Mouse (Mus musculus): ENCODE measurements at regions not wholly inside any gene's neighbourhood (a gene's known extent, or its start where the extent isn't known, plus 50 kb on each side); places are given as distances from the start of the nearest gene placed in this dataset.
"Not testable (repeated sequence)": the region's sequence is repeated elsewhere in the genome, so short reads cannot be mapped to it uniquely, and the experiment has no call there.

- no peak for DNase-seq (ENCODE audit: low spot score)
Observed at GRCm38 (mm10) chr9:9606322-9606721, 367.4 kb upstream of the Arhgap42 start.

- no peak for DNase-seq (ENCODE audit: low spot score)
Observed at GRCm38 (mm10) chr9:9591263-9591662, 352.4 kb upstream of the Arhgap42 start.

GRCm38 (mm10) chr9:9583011-9583605 lies 344.2 kb upstream of the Arhgap42 start:
- DNase-seq (ENCODE audit: low spot score), result no peak

DNA sequence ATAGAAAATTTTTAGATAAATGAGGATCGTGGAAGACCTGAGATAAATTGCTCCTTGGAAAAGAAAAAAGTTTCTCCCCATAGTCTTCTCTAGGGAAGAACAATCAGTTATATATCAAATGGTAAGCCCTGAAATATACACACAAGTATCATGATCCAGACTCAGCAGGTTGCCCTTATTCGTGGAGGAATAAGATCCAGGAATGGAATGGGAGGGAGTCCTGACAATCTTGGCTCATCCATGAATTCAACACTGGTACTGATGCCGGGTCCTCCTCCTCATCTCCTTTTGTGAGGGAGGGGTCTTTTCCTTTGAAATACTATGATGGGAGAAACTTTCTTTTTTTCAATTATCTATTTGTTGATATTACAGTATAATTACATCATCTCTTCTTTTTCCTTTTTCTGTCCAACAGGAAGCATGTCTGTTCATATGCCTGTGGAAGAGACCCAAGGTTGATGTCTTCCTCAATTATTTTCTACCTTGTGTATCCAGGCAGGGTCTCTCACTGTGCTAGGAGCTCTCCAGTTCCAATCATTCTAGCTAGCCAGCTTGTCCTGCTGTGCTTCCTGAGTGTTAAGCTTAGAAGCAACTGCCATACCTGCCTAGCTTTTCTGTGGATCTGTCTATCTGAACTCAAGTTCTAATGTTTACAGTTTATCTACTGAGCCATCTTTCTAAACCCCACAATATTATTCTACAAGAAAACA lies 343.6 kb upstream of the Arhgap42 start:
- no peak for DNase-seq (ENCODE audit: low spot score)

DNA sequence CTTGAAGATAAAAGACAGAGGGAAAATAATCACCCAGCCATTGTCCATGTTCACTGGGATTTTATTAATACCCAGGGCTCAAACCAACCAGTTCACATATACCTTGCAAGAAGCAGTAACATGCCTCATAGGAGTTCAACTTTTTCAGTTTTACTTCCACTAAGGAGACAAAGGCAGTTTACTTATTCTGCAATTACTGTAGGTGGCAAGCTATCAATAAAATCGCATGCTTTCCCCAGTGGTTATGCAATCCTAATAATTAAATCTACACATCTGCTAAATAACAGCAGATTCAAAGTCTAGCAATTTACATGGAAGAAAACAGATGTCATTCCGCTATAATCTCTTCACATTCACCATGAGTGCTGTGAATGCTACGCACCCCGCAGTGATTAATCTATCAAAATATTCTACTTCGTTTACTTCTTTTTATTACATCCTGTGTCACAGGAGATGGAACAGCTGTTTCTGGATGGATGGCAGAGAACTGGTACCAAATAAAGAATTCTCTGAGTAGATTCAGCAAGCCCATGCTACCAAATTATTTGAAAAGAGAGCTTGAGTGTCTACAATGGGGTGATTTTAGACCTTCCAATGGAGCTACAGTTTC lies 329.2 kb upstream of the Arhgap42 start:
- no peak for DNase-seq (ENCODE audit: low spot score)

- DNase-seq (ENCODE audit: low spot score), result no peak
Observed at GRCm38 (mm10) chr9:9564551-9564950, 325.6 kb upstream of the Arhgap42 start.

DNA sequence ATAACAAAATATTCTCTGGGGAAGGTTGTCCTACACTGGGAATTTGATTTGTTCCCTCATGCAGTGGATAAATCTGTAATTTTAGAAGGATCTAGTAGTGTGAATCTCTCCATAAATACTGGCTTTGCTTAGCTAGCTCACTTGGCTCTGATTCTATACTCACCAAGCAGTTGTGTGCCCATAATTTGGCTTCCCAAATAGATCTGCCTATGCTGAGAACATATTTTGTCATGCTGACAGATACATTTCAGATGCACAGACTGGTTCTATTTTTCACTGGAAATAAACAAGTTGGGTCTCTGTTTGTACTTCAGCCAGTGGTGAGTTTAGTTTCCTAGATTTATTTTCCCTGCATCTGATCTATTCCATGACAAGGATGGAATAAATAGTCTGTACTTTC lies 309.8 kb upstream of the Arhgap42 start:
- no peak for DNase-seq (ENCODE audit: low spot score)

DNA sequence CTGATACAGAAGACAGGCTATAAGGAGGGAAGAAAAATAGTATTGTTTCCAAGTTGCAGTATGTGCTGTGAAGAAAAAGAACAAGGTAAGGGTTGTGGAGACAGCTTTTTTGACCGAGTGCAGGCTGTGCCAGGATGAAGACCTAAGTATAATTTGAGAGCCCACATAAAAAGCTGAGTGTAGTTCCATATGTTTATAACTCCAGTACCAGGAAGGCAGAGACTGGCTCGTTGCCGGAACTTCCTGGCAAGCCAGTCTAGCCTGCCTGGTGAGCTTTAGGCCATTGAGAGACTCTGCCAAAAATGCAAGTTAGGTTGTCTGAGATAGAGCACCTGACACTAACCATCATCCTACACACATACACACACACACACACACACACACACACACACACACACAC lies 308.7 kb upstream of the Arhgap42 start:
- no peak for DNase-seq (ENCODE audit: low spot score)

DNA sequence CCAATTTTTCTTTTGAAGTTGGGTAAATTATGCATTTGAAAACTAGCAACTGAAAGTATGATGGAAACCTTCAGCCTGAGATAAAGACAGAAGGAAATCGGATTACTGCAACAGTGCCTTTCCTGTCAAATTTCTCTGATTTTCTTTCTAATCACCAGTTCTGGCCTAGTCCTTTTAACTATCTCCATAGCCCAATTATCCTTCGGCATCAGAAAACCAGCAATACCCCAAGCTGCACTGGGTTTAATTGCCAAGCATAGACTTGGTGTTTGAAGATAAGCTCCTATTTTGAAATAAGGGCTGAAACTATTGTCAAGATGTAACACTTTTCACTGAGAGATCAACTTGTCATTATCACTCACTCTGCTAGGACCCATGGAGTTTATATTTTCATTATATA lies 308.2 kb upstream of the Arhgap42 start:
- DNase-seq (ENCODE audit: low spot score), result no peak

DNA sequence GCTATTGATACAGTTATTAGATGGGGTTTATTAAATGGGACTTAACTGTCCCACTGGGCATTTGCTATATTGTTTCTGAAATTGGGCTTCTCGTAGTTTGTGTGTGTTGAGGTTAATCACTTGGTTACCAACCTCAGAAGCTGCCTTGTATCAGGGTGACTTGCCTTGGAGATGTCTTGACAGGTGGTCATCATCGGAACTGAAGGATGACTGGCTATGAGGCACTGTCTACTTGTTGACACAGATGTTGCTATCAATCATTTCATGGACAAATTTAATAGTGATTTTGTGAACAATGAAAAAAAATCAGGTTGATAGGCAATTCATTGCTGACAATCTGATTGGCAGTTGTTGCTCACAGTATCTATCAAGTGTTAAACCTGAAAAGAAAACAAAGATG lies 261.4 kb upstream of the Arhgap42 start:
- no peak for DNase-seq (ENCODE audit: low spot score)

DNA sequence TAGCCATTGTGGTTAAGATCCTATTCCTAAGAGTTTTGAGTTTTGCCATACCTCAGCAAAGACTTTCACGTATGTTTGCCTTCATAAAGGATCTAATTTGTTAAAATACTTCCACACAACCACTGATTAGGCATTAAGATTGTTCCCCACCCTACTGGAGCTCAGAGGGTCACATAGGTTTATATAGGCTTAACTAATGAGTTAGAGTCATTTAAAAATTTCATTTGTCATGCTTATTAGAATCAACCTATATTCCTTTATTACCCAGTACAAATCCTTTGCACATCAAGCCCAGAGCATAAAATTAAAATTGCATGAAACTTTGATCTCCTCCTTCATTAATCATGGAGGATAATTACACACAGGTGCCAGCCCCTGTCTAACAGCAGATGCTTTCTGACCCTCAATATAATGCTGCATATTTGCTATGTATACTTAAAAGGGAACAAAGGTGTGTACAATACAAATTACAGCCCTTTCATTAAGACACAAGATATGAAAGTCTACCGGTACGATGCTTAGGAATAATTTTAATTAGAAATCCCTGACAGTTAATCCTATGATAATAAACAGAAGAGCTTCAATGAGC lies 254.8 kb upstream of the Arhgap42 start:
- no peak for DNase-seq (ENCODE audit: low spot score)

GRCm38 (mm10) chr9:9477145-9477544 lies 238.2 kb upstream of the Arhgap42 start:
- no peak for DNase-seq (ENCODE audit: low spot score)

- DNase-seq (ENCODE audit: low spot score), result no peak
Observed at GRCm38 (mm10) chr9:9475009-9475744, 236.3 kb upstream of the Arhgap42 start.

GRCm38 (mm10) chr9:9444213-9444612 lies 205.3 kb upstream of the Arhgap42 start:
- no peak for DNase-seq (ENCODE audit: low spot score)

GRCm38 (mm10) chr9:9420326-9420725 lies 181.4 kb upstream of the Arhgap42 start:
- DNase-seq (ENCODE audit: low spot score), result no peak

DNA sequence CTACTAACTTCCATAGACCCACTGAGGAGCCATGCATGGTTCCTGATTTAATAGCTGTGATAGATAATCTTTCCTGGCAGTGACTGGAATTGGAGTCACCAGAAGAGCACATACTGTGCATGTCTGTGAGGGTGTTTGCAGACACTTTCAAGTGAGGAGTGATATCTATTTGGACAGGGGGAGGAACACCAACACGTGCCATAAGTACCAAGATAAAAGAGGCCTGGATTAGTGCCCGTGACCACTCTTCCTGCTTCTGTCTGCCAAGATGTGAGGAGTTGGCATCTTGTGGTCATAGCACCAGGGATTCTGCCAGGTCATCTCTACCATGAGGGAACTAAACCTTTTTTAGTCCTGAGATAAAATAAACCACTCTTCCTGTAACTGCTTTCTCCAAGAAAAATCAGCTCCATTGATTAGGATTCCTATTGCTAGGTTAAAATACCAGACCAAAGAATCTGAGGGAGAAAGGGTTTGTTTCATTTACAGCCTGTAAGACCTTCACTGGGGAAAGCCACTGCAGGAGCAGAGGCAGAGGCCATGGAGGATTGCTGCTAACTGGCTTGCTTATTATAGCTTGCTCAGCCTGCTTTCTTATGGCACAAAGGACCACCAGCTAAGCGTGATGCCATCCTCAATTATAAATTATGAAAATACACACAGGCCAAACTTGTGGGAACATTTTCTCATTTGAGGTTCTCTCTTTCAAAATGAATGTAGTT lies 173.7 kb upstream of the Arhgap42 start:
- no peak for DNase-seq (ENCODE audit: low spot score)

DNA sequence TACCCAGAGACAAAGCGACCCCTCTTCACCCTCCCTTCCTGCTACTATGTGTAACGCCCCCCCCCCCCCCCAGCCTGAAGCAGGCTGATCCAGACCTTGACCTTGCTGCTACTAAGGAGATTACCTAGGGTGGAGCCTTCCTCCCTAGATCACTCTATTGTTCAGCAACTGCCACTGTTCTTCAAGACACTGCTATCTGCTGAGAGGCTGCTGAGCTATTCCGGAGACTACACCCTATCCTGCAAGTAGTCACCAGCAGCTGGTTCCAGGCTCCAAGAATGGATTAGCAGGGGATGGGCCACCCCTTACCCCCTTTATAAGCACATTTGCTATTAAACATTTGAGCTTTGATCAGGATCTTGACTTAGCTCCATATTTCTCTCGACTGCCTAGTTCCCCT lies 155.3 kb upstream of the Arhgap42 start:
- DNase-seq (ENCODE audit: low spot score), result not testable (repeated sequence)

GRCm38 (mm10) chr9:9376650-9377189 lies 137.8 kb upstream of the Arhgap42 start:
- DNase-seq (ENCODE audit: low spot score), result no peak

DNA sequence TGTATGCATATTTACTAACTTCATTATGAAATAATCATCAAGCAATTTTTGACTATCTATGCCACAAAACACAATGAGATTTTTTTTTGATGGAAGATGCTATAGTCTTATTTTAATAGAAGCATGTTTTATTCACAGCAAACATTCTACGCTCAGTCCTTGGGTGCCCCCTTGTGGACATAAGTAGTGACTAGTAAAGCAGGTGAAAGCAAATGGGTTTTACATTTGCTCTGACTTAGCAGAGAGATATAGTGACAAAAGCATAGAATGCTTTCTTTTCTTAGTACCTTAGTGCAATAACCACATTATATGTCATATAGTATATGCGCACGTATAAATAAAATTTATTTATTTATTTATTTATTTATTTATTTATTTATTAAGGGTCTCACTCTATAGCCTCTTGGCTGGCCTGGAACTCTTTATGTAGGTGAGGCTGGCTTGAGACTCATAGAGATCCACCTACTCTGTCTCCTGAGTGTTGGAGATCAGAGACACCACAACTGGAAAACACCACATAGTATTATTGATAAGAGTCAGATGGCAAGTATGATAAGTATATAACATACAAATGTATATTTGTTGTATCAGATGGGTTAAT lies 136.5 kb upstream of the Arhgap42 start:
- peak; percentile 83 for DNase-seq (ENCODE audit: low spot score)

DNA sequence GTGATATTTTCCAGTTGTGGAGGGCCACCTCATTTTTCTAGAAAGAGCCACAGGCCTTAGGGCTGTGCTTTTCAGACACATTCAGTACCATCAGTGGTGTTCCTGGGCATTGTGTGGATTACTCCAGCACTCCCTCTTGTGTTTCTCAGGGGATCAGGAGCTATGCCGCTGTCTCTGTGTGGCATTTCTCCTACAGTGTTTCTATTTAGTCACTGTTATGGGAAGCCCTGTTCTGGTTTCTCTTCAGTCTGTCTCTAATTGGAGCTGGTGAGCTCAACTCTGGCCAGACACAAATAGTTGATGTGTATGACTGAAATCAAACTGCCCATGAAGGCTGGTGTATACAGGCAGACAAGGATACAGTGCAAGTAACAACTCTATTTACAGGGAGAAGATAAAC lies 133.7 kb upstream of the Arhgap42 start:
- DNase-seq (ENCODE audit: low spot score), result peak; percentile 41

DNA sequence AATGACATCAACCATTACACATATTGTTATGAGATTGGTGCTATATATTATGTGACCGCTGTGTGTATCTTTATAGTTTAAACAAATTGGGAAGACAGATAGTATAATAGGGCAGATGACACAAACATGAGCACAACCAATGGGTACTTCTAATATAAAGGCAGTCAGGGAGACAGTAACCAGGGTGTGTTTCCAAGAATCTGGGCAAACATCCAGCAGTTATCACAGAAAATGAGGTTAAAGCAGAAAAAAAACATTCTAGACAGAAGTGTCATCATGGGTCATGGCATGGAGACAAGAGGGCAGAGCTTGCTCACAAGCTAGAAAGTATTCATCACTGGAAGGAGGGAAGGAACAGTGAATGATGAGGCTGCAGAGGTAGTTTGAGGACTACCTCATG lies 129.8 kb upstream of the Arhgap42 start:
- DNase-seq (ENCODE audit: low spot score), result no peak
